Mouse (Mus musculus) gastrocnemius, postnatal 14 days (tissue): ENCODE measurements around the gene Prss32. TPM values are rescaled to one million over a fixed set of nuclear protein-coding genes. Genes with fewer than 3 reads are reported as not detected.

Source experiments
- microRNA-seq, 2 experiments: library from miRNA; unstranded; fragments of <30 nt; microRNA quantifications; one replicate each; pipeline ENCODE4 v1.2.0; 2021
- total RNA-seq, 2 experiments: library from RNA; stranded (reverse); gene quantifications; 2 replicates each; pipeline ENCODE4 v1.2.3; 2021

Prss32 gene
- total RNA-seq, 2 experiments from 2014 or later, result not detected

Small RNA genes lying within 50 kb of the gene (microRNA-seq; reads per million reads assigned to microRNA genes)
- gene Mir5125, result 0 to 0.96 reads per million in 2 experiments

Other genes with a start within 250 kb of the Prss32 start
- gene Zfp13, start 244.4 kb upstream of the Prss32 start, total RNA-seq, result 1 to 10 TPM; 4.9 TPM
- gene Zscan10, start 243.0 kb upstream of the Prss32 start, total RNA-seq, result not detected
- under 1 TPM; 0.20 to 0.27 TPM for gene Mmp25, start 198.6 kb upstream of the Prss32 start, total RNA-seq
- not detected for gene Bicdl2, start 183.3 kb upstream of the Prss32 start, total RNA-seq
- gene Hcfc1r1, start 170.3 kb upstream of the Prss32 start, total RNA-seq, result 100 to 1,000 TPM; 223 to 235 TPM
- 10 to 100 TPM; 15.8 to 19.1 TPM for gene Thoc6, start 170.0 kb upstream of the Prss32 start, total RNA-seq
- 10 to 100 TPM; 18.7 to 57.3 TPM for gene Tnfrsf12a, start 166.4 kb upstream of the Prss32 start, total RNA-seq
- not detected for gene Cldn6, start 164.6 kb upstream of the Prss32 start, total RNA-seq
- gene Cldn9, start 159.8 kb upstream of the Prss32 start, total RNA-seq, result under 1 TPM; 0.23 to 0.51 TPM
- under 1 TPM in 1 of 2 experiments, not detected in 1; 0.09 TPM for gene 1520401A03Rik, start 121.1 kb upstream of the Prss32 start, total RNA-seq
- 1 to 10 TPM; 2.1 to 2.3 TPM for gene Pkmyt1, start 117.5 kb upstream of the Prss32 start, total RNA-seq
- gene Paqr4, start 103.0 kb upstream of the Prss32 start, total RNA-seq, result 1 to 10 TPM; 5.7 to 9.1 TPM
- gene Kremen2, start 98.0 kb upstream of the Prss32 start, total RNA-seq, result not detected
- gene Flywch1, start 72.3 kb upstream of the Prss32 start, total RNA-seq, result 10 to 100 TPM; 35.6 to 35.8 TPM
- gene Flywch2, start 57.8 kb upstream of the Prss32 start, total RNA-seq, result 1 to 10 TPM; 1.2 to 2.0 TPM
- gene Srrm2, start 53.3 kb upstream of the Prss32 start, total RNA-seq, result 100 to 1,000 TPM; 148 to 169 TPM
- gene Elob, start 14.7 kb upstream of the Prss32 start, total RNA-seq, result 100 to 1,000 TPM; 321 to 328 TPM
- not detected for gene Prss33, start 7.8 kb upstream of the Prss32 start, total RNA-seq
- gene Prss41, start 317 bp downstream of the Prss32 start, total RNA-seq, result under 1 TPM in 1 of 2 experiments, not detected in 1; 0.18 TPM
- not detected for gene Prss21, start 24.2 kb downstream of the Prss32 start, total RNA-seq
- not detected for gene Dcpp1, start 37.0 kb downstream of the Prss32 start, total RNA-seq
- not detected for gene Dcpp2, start 37.0 kb downstream of the Prss32 start, total RNA-seq
- not detected for gene Dcpp3, start 73.6 kb downstream of the Prss32 start, total RNA-seq
- not detected for gene Sbp, start 97.8 kb downstream of the Prss32 start, total RNA-seq
- gene Sbpl, start 111.4 kb downstream of the Prss32 start, total RNA-seq, result not detected
- gene Prss30, start 136.7 kb downstream of the Prss32 start, total RNA-seq, result not detected
- gene Prss22, start 154.2 kb downstream of the Prss32 start, total RNA-seq, result not detected
- gene Prss27, start 194.3 kb downstream of the Prss32 start, total RNA-seq, result not detected
- 10 to 100 TPM; 12.3 to 13.6 TPM for gene Kctd5, start 229.6 kb downstream of the Prss32 start, total RNA-seq